Mouse (Mus musculus) olfactory bulb, adult 2 months (tissue): ENCODE results near the gene Sae1.

ENCODE experiments used
- CTCF ChIP-seq: fragments of 200-500 bp; IDR thresholded peaks from 2 replicates; pipeline ENCODE4 v1.5.1; 2012; ENCODE audit warnings: low read depth, mild to moderate bottlenecking, low read length, moderate library complexity; ENCODE audit not compliant: insufficient read depth
- POLR2A ChIP-seq: fragments of 200-500 bp; IDR thresholded peaks from 2 replicates; pipeline ENCODE4 v1.6.1; 2012; ENCODE audit warnings: mild to moderate bottlenecking, low read depth, low read length, moderate library complexity; ENCODE audit not compliant: insufficient read depth

DNA sequence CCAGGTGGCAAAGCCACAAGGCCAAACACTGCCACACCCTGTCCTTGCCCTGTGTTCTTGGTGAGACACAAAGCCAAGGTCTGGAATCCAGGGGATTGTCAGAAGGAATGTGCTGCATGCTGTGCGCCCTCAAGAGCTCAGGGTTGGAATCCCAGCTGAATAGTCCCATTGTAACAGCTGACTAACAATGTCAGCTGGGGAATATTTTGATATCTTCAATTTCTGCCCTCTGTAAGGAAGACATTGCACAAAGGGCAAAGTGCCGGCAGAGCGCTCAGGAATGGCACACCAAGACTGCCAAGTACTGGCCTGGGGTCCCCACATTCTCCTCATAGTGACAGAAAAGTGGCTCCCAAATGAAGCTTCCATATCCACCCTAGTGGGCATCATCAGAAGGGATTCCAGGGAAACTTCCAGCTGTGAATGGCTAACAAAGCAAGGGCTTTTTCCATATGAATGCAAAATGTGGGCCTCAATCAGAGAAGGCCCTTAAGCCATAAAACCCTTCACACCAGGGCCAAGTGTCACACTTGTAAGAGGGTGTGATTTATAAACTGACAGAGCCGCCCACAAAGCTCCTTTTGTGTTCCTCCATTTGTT is 22.6 kb downstream of the Sae1 start:
- TF ChIP-seq POLR2A (no peak), CTCF (no peak)
